Mouse (Mus musculus) ES-Bruce4 (cell line): ENCODE measurements around the gene Cgnl1. TPM values are rescaled to one million over a fixed set of nuclear protein-coding genes. Genes with fewer than 3 reads are reported as not detected.

Source experiments
- H3K27ac ChIP-seq: 2 replicates; pipeline ENCODE4 v1.5.1; 2012; ENCODE audit warnings: low read length, inconsistent platforms; ENCODE audit not compliant: insufficient read depth
- H3K27me3 ChIP-seq: 2 replicates; pipeline ENCODE4 v1.6.1; 2012; ENCODE audit warnings: mild to moderate bottlenecking, low read length, inconsistent platforms; ENCODE audit not compliant: control insufficient read depth, poor library complexity, insufficient read depth, severe bottlenecking
- H3K36me3 ChIP-seq: 2 replicates; pipeline ENCODE4 v1.6.1; 2012; ENCODE audit warnings: inconsistent platforms, mild to moderate bottlenecking, low read length, moderate library complexity; ENCODE audit not compliant: control insufficient read depth, poor library complexity, insufficient read depth, severe bottlenecking
- H3K4me1 ChIP-seq: one replicate; pipeline ENCODE4 v1.8.1; 2011; ENCODE audit warnings: low read length; ENCODE audit not compliant: control insufficient read depth, insufficient read depth
- H3K4me3 ChIP-seq: 2 replicates; pipeline ENCODE4 v1.5.1; 2011; ENCODE audit warnings: low read depth, mild to moderate bottlenecking, low read length
- H3K9ac ChIP-seq: 2 replicates; pipeline ENCODE4 v1.6.1; 2012; ENCODE audit warnings: low read depth, mild to moderate bottlenecking, inconsistent platforms; ENCODE audit not compliant: poor library complexity, severe bottlenecking
- H3K9me3 ChIP-seq: replicated peaks from 2 replicates; pipeline ENCODE4 v1.6.1; 2012; ENCODE audit warnings: mild to moderate bottlenecking, low read length, inconsistent platforms; ENCODE audit not compliant: control insufficient read depth, poor library complexity, insufficient read depth, severe bottlenecking
- CTCF ChIP-seq: IDR thresholded peaks from one replicate; pipeline ENCODE4 v1.8.1; 2011; ENCODE audit warnings: low read depth, low read length
- EP300 ChIP-seq: IDR thresholded peaks from 2 replicates; pipeline ENCODE4 v1.6.1; 2011; ENCODE audit warnings: low read depth, low read length; ENCODE audit not compliant: insufficient read depth
- POLR2A ChIP-seq: IDR thresholded peaks from one replicate; pipeline ENCODE4 v1.8.1; 2011; ENCODE audit warnings: low read length; ENCODE audit not compliant: insufficient read depth
- polyA plus RNA-seq: library from polyadenylated mRNA; stranded (reverse); fragments of >200 nt; gene quantifications from 2 replicates; pipeline ENCODE4 v1.2.4, GENCODE M21; 2011; ENCODE audit warnings: low read depth; ENCODE audit not compliant: missing spikeins, insufficient read depth, insufficient read length

Gene Cgnl1
- polyA plus RNA-seq, 1 experiment = 11.3 TPM

DNA sequence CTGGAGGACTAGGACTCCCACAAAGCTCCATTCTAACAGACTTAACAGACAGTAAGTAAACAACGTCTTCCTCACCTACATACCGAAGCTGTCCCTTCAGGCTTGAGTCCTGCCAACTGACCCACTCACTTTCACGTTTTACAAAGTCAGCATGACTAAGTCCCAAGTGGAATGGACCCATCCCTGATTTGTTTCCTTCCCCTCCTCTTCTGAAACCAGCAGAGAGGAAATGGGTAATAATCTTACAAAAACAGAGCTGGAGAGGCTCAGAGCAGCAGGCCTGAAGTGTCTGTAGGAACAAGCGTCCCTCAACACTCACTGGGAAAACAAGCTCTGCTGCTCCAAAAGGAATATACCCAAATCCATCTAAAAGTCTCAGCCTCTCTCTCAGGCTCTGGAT lies 77.2 kb downstream of the Cgnl1 start:
- Histone ChIP-seq H3K4me3 (no peak overlapping the region), H3K27ac (no peak overlapping the region), H3K27me3 (no peaks in the 10 kb centered on the region), H3K9ac (no peak overlapping the region), H3K4me1 (no peaks in the 10 kb centered on the region), H3K36me3 (no peaks in the 10 kb centered on the region), H3K9me3 (no peaks in the 10 kb centered on the region)
- TF ChIP-seq EP300 = no peak
- TF ChIP-seq CTCF = no peak
- no peak for TF ChIP-seq POLR2A

DNA sequence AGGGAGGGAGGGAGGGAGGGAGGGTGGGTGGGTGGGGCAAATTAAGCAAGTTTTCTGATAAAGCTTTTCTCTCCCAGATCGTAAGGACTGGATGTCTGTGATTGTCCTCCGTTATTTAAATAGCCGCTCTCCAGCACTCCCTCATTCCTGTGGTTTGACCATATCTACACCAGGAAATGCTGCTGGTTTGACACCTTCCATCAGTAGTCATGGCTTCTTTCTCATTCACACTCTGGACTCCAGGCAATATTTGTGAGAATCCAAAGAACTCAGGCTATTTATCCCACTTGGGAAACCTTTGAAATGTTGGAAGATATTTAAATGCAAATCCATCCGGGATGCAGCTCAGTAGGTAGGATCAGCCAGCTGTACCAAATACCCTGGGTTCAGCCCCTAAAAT lies 77.6 kb downstream of the Cgnl1 start:
- Histone ChIP-seq H3K27ac (no peak overlapping the region), H3K36me3 (no peaks in the 10 kb centered on the region), H3K4me3 (no peak overlapping the region), H3K4me1 (no peaks in the 10 kb centered on the region), H3K9me3 (no peaks in the 10 kb centered on the region), H3K27me3 (no peaks in the 10 kb centered on the region), H3K9ac (no peak overlapping the region)
- no peak for TF ChIP-seq EP300
- no peak for TF ChIP-seq POLR2A
- no peak for TF ChIP-seq CTCF

GRCm38 (mm10) chr9:71692165-71692564 lies 79.2 kb downstream of the Cgnl1 start:
- Histone ChIP-seq H3K27me3 (no peaks in the 10 kb centered on the region), H3K9ac (no peak overlapping the region), H3K27ac (no peak overlapping the region), H3K36me3 (no peaks in the 10 kb centered on the region), H3K4me3 (no peak overlapping the region), H3K9me3 (no peaks in the 10 kb centered on the region), H3K4me1 (no peaks in the 10 kb centered on the region)
- TF ChIP-seq POLR2A = no peak

- Histone ChIP-seq H3K9me3 (no peaks in the 10 kb centered on the region), H3K4me3 (no peak overlapping the region), H3K36me3 (no peaks in the 10 kb centered on the region), H3K9ac (no peak overlapping the region), H3K27ac (no peak overlapping the region), H3K27me3 (no peaks in the 10 kb centered on the region), H3K4me1 (no peaks in the 10 kb centered on the region)
- TF ChIP-seq CTCF = no peak
- no peak for TF ChIP-seq POLR2A
- TF ChIP-seq EP300 = no peak
Observed at GRCm38 (mm10) chr9:71689369-71690073, 81.9 kb downstream of the Cgnl1 start.

- H3K36me3 ChIP-seq = no peaks in the 10 kb centered on the region
- TF ChIP-seq POLR2A (no peak), CTCF (no peak), EP300 (no peak)
- no peak overlapping the region for H3K4me3 ChIP-seq
- H3K4me1 ChIP-seq = no peaks in the 10 kb centered on the region
- no peak overlapping the region for H3K27ac ChIP-seq
- H3K27me3 ChIP-seq = no peaks in the 10 kb centered on the region
- H3K9ac ChIP-seq = no peak overlapping the region
- H3K9me3 ChIP-seq = no peaks in the 10 kb centered on the region
Observed at GRCm38 (mm10) chr9:71686463-71686862, 84.9 kb downstream of the Cgnl1 start.

DNA sequence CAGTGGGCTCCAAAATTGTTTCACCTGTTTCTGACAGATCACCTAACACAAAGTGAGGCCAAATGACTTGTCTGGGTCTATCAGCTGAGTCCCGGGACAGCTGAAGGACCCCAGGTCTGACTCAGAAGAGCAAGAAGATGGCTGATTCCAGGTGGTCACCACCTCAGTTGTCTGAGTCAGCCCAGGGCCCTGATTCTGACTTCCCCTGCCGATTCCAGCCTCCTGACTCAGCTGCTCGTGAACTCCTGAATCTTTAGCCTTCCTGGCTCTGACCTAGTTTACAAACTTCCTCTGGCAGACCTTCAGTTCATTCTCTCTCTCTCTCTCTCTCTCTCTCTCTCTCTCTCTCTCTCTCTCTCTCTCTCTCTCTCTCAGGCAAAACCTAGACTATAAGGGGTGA lies 86.6 kb downstream of the Cgnl1 start:
- Histone ChIP-seq H3K9ac (no peak overlapping the region), H3K27ac (no peak overlapping the region), H3K27me3 (no peaks in the 10 kb centered on the region), H3K4me3 (no peak overlapping the region), H3K4me1 (no peaks in the 10 kb centered on the region), H3K9me3 (no peaks in the 10 kb centered on the region), H3K36me3 (no peaks in the 10 kb centered on the region)
- TF ChIP-seq CTCF (no peak), EP300 (no peak), POLR2A (no peak)
